Mouse (Mus musculus) olfactory bulb, adult 2 months (tissue): Measurements from ENCODE around the gene Taf11.

Experiments
- CTCF ChIP-seq: fragments of 200-500 bp; IDR thresholded peaks from 2 replicates; pipeline ENCODE4 v1.5.1; 2012; ENCODE audit warnings: low read depth, mild to moderate bottlenecking, low read length, moderate library complexity; ENCODE audit not compliant: insufficient read depth
- POLR2A ChIP-seq: fragments of 200-500 bp; IDR thresholded peaks from 2 replicates; pipeline ENCODE4 v1.6.1; 2012; ENCODE audit warnings: mild to moderate bottlenecking, low read depth, low read length, moderate library complexity; ENCODE audit not compliant: insufficient read depth

DNA sequence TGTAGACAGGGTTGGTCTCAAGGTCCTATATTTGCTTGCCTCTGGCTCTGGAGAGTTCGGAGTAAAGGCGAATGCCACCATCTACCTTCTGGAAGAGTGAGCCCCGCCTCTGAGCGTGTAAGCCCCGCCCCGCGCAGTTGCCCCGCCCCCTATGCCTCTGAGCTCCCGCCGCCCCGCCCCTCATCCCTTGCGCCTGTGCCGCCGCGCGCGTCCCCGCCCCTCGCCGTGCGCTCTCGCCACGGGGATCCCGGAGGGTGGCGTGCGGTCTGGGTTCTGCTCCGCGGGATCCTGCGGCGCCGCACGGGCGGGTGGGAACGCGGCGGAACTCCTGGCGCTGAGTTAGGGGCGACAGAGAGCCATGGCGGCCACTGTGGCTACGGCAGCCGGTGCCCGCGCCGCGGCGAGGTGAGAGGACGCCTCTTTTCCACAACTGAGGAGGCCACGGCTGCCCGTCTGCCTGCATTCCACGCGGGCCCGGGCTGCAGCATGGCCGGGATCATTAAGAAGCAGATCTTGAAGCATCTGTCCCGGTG lies 53.3 kb downstream of the Taf11 start, which contains the start of gene Uhrf1bp1:
- TF ChIP-seq CTCF: no peak
- peak; percentile 57 for TF ChIP-seq POLR2A
